Mouse (Mus musculus) kidney, adult 2 months (tissue): ENCODE measurements around the gene Sin3b.

ENCODE experiments used
- CTCF ChIP-seq: fragments of 200-500 bp; conservative IDR thresholded peaks from 2 replicates; pipeline ENCODE4 v1.5.1; 2011; ENCODE audit warnings: low read depth, mild to moderate bottlenecking, control low read depth, low read length, moderate library complexity, mixed read lengths; ENCODE audit not compliant: insufficient read depth, insufficient read length
- POLR2A ChIP-seq: fragments of 200-500 bp; IDR thresholded peaks from one replicate; pipeline ENCODE4 v1.6.1; 2011; ENCODE audit warnings: low read depth, low read length, control low read depth

DNA sequence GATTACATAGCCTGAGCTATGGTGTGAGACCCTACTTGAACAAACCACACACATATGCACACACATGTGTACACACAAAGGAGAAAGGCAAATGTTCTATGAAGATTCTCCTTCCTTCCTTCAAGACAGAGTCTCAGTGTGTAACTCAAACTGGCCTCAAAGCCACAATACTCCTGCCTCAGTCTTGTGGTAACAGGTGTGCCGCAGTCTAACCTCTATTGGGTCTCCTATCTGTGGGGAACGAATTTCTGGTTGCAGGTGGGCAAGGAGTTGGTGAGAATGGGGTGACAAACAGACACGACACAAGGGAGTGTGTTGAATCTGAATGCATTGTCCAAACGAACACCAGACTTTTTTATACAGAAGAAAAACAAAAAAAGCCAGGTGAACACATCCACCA lies 46.6 kb upstream of the Sin3b start:
- TF ChIP-seq CTCF, result no peak
- no peak for TF ChIP-seq POLR2A
